Mouse (Mus musculus): ENCODE measurements around the gene Timm9. TPM values are rescaled to one million over a fixed set of nuclear protein-coding genes. Genes with fewer than 3 reads are reported as not detected.
A peak's percentile ranks its signal among the peaks of the same experiment; 100 is the strongest.

Gene Timm9
- polyA plus RNA-seq, 1 experiment from 2014 or later = 60.9 TPM

DNA sequence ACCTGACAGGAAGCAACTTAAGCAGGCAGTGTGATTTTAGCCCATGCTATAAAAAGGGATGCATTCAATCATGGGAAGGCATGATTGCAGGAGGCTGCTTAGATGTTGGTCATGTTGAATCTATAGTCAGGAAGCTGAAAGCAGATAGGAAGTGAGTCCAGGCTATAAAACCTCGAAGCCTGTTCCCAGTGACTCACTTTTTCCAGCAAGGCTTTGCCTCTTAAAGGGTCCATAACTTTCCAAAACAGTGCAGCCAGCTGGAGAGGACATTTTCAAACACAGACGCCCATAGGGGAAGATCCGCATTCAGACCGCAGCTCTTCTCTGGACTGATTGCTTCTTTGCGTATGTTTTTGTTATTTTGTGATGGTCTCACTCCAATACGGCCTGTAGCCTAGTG, 18.5 kb upstream of the Timm9 start:
- 95% methylated on average over 6 of the region's 6 CpGs for WGBS
- peaks cover 21% of the 10 kb centered on the region; the same call in 1 of the 2 replicates for H3K36me3 ChIP-seq (ENCODE audit: control insufficient read depth, insufficient read depth, low read length)

DNA sequence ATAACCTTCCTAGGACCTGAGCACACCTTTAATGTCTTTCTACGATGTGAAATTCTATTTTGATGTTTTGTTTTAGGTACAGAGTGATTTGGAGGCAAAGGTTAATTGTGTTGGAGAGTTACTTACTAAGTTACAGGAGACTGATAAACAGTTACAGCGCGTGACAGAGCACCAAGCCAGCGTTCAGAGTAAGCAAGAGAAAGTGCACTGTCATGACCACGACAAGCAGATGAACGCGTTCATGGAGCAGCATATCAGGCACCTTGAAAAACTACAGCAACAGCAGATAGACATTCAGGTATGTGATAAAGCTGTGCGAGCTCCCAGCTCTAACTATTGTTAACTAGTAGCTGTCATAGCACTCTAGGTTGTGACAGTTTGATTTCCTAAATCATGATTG, 13.7 kb upstream of the Timm9 start:
- TF ChIP-seq CTCF (IDR thresholded peaks at IDR 0.05; ENCODE audit: low read depth) = no peak
- TF ChIP-seq EP300 (optimal IDR thresholded peaks at IDR 0.05) = no peak
- Histone ChIP-seq H3K9me3 (ENCODE audit: control insufficient read depth, low read length) (no peaks in the 10 kb centered on the region), H3K27me3 (ENCODE audit: control insufficient read depth, insufficient read depth, low read length) (no peaks in the 10 kb centered on the region), H3K9ac (ENCODE audit: low read length) (no peak overlapping the region), H3K4me1 (replicated peaks; ENCODE audit: control insufficient read depth, insufficient read depth) (no peaks in the 10 kb centered on the region), H3K27ac (replicated peaks) (no peak overlapping the region), H3K36me3 (ENCODE audit: control insufficient read depth, insufficient read depth, low read length) (peaks cover 20% of the 10 kb centered on the region), H3K4me3 (ENCODE audit: low read depth, low read length) (no peak overlapping the region), H3K4me2 (replicated peaks; ENCODE audit: low read depth) (no peak overlapping the region)
- 90% methylated on average over 8 of the region's 8 CpGs for WGBS
- no peak for ATAC-seq (ENCODE audit: low FRiP score, low TSS enrichment)
- DNase-seq (ENCODE audit: low spot score) = no peak

More for the DNA sequence above, 18.5 kb upstream of the Timm9 start:
- H3K4me2 ChIP-seq (replicated peaks; ENCODE audit: low read depth) = no peak overlapping the region
- H3K4me1 ChIP-seq (replicated peaks; ENCODE audit: control insufficient read depth, insufficient read depth) = no peaks in the 10 kb centered on the region
- no peak for TF ChIP-seq CTCF (IDR thresholded peaks at IDR 0.05; ENCODE audit: low read depth)
- TF ChIP-seq EP300 (optimal IDR thresholded peaks at IDR 0.05) = no peak
- no peaks in the 10 kb centered on the region for H3K27me3 ChIP-seq (ENCODE audit: control insufficient read depth, insufficient read depth, low read length)
- no peak overlapping the region for H3K27ac ChIP-seq (replicated peaks)
- no peak overlapping the region for H3K9ac ChIP-seq (ENCODE audit: low read length)
- DNase-seq (ENCODE audit: low spot score) = no peak
- H3K4me3 ChIP-seq (ENCODE audit: low read depth, low read length) = no peak overlapping the region
- no peaks in the 10 kb centered on the region for H3K9me3 ChIP-seq (ENCODE audit: control insufficient read depth, low read length)
- no peak for ATAC-seq (ENCODE audit: low FRiP score, low TSS enrichment)

DNA sequence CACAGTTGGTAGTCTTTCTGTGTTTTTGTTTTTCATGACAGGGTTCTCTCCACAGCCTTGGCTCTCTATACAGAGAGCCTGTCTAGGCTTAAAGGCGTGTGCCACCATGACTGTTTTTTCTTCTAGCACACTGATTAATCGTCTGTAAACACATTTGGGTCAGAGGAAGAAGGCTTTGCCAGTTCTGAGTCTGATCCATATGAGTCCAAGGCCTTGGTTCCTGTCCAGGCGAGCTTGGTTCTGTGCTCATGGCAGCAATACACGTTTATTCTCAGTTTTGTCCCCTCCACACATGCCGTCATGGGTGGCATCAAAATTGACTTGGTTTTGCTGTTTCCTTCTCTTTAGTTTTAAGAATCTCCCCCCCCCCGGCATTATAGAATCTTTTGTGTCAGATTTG, 13.0 kb upstream of the Timm9 start:
- H3K9me3 ChIP-seq (ENCODE audit: control insufficient read depth, low read length) = no peaks in the 10 kb centered on the region
- H3K27ac ChIP-seq (replicated peaks) = no peak overlapping the region
- TF ChIP-seq CTCF (IDR thresholded peaks at IDR 0.05; ENCODE audit: low read depth) = no peak
- no peak for TF ChIP-seq EP300 (optimal IDR thresholded peaks at IDR 0.05)
- no peaks in the 10 kb centered on the region for H3K27me3 ChIP-seq (ENCODE audit: control insufficient read depth, insufficient read depth, low read length)
- H3K4me2 ChIP-seq (replicated peaks; ENCODE audit: low read depth) = no peak overlapping the region
- DNase-seq (ENCODE audit: low spot score) = no peak
- WGBS = 87% methylated on average over 6 of the region's 6 CpGs
- no peak overlapping the region for H3K9ac ChIP-seq (ENCODE audit: low read length)
- no peak overlapping the region for H3K4me3 ChIP-seq (ENCODE audit: low read depth, low read length)
- ATAC-seq (ENCODE audit: low FRiP score, low TSS enrichment) = no peak
- H3K4me1 ChIP-seq (replicated peaks; ENCODE audit: control insufficient read depth, insufficient read depth) = no peaks in the 10 kb centered on the region
- peaks cover 20% of the 10 kb centered on the region for H3K36me3 ChIP-seq (ENCODE audit: control insufficient read depth, insufficient read depth, low read length)

DNA sequence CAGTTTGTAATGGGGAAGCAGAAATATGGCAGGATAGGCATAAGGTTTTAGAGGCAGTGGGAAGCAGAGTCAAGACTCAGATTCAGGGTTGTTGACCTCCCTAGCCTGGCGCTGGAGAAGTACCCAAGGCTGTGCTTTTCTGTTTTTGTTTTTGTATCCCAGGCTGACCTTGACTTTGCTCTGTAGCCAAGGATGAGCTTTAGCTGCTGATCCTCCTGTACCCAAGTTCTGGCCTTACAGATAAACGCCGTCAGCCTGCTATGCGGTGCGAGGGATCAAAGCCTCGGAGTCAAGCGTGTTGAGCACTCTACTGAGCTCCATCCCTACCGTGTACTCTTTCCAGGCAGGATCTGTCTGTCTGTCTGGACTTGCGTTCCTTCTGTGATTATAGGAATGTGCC, 12.3 kb upstream of the Timm9 start:
- no peak overlapping the region for H3K27ac ChIP-seq (replicated peaks)
- H3K4me1 ChIP-seq (replicated peaks; ENCODE audit: control insufficient read depth, insufficient read depth) = no peaks in the 10 kb centered on the region
- DNase-seq (ENCODE audit: low spot score) (no peak), ATAC-seq (ENCODE audit: low FRiP score, low TSS enrichment) (no peak)
- no peak overlapping the region for H3K9ac ChIP-seq (ENCODE audit: low read length)
- H3K9me3 ChIP-seq (ENCODE audit: control insufficient read depth, low read length) = no peaks in the 10 kb centered on the region
- no peak overlapping the region for H3K4me2 ChIP-seq (replicated peaks; ENCODE audit: low read depth)
- no peak overlapping the region for H3K4me3 ChIP-seq (ENCODE audit: low read depth, low read length)
- H3K36me3 ChIP-seq (ENCODE audit: control insufficient read depth, insufficient read depth, low read length) = peaks cover 20% of the 10 kb centered on the region
- no peaks in the 10 kb centered on the region for H3K27me3 ChIP-seq (ENCODE audit: control insufficient read depth, insufficient read depth, low read length)
- TF ChIP-seq EP300 (optimal IDR thresholded peaks at IDR 0.05) (no peak), CTCF (IDR thresholded peaks at IDR 0.05; ENCODE audit: low read depth) (no peak)
- WGBS = 97% methylated on average over 9 of the region's 9 CpGs

DNA sequence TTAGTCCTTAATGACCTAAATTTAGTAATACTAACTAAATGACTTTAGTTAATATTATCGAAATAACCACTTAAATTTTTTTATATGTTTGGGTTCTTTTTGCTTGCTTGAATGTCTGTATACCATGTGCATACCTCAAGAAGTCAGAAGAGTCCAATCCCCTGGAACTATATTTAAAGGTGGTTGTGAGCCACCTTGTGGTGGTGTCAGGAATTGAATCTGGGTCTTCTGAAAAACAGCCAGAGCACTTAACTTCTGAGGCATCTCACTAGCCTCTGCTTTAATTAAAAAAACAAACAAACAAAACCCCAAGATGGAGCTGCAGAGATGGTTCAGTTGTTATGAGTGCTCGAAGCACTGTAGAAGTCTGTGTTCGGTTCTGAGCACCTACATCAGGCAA, 11.2 kb upstream of the Timm9 start:
- peak; percentile 45 for DNase-seq (ENCODE audit: low spot score)
- TF ChIP-seq CTCF (IDR thresholded peaks at IDR 0.05; ENCODE audit: low read depth) = peak; percentile 76
- no peak for TF ChIP-seq EP300 (optimal IDR thresholded peaks at IDR 0.05)
- no peaks in the 10 kb centered on the region for H3K9me3 ChIP-seq (ENCODE audit: control insufficient read depth, low read length)
- ATAC-seq (ENCODE audit: low FRiP score, low TSS enrichment) = no peak
- 84% methylated on average over 3 of the region's 3 CpGs for WGBS
- no peak overlapping the region for H3K4me3 ChIP-seq (ENCODE audit: low read depth, low read length)
- no peaks in the 10 kb centered on the region for H3K27me3 ChIP-seq (ENCODE audit: control insufficient read depth, insufficient read depth, low read length)
- H3K9ac ChIP-seq (ENCODE audit: low read length) = no peak overlapping the region
- H3K36me3 ChIP-seq (ENCODE audit: control insufficient read depth, insufficient read depth, low read length) = peaks cover 20% of the 10 kb centered on the region
- no peak overlapping the region for H3K4me2 ChIP-seq (replicated peaks; ENCODE audit: low read depth)
- no peak overlapping the region for H3K27ac ChIP-seq (replicated peaks)
- H3K4me1 ChIP-seq (replicated peaks; ENCODE audit: control insufficient read depth, insufficient read depth) = no peaks in the 10 kb centered on the region

DNA sequence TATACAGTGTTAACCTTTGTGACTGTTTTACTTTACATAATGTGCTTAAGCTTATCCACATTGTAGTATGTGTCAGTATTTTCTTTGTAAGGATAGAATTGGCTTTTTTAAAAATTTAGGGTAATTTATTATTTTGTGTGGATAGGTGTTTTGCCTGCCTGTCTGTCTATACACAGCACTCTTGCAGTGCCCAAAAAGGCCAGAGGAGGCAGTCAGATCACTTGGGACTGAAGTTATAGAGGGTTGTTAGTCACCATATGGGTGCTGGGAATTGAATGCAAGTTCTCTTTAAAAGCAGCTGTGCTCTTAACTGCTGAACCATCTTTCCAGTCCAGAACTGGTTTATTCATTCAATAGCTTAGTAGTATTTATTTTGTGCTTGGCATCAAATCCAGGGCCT, 4.7 kb upstream of the Timm9 start:
- Histone ChIP-seq H3K4me2 (replicated peaks; ENCODE audit: low read depth) (no peak overlapping the region), H3K27ac (replicated peaks) (no peak overlapping the region), H3K27me3 (ENCODE audit: control insufficient read depth, insufficient read depth, low read length) (no peaks in the 10 kb centered on the region), H3K36me3 (ENCODE audit: control insufficient read depth, insufficient read depth, low read length) (peaks cover 5% of the 10 kb centered on the region; the same call in 1 of the 2 replicates), H3K4me3 (ENCODE audit: low read depth, low read length) (no peak overlapping the region), H3K9ac (ENCODE audit: low read length) (no peak overlapping the region), H3K4me1 (replicated peaks; ENCODE audit: control insufficient read depth, insufficient read depth) (0 out of 2 replicates have a peak, but pooled peaks cover 2% of the 10 kb centered on the region), H3K9me3 (ENCODE audit: control insufficient read depth, low read length) (no peaks in the 10 kb centered on the region)
- ATAC-seq (ENCODE audit: low FRiP score, low TSS enrichment) (no peak), DNase-seq (ENCODE audit: low spot score) (no peak)
- TF ChIP-seq CTCF (IDR thresholded peaks at IDR 0.05; ENCODE audit: low read depth) (peak; percentile 29), EP300 (optimal IDR thresholded peaks at IDR 0.05) (no peak)

Measured in stomach, postnatal 0 days (tissue).